Comparison of ENCODE assay signal across 14 mouse cellular contexts in the genomic region with DNA sequence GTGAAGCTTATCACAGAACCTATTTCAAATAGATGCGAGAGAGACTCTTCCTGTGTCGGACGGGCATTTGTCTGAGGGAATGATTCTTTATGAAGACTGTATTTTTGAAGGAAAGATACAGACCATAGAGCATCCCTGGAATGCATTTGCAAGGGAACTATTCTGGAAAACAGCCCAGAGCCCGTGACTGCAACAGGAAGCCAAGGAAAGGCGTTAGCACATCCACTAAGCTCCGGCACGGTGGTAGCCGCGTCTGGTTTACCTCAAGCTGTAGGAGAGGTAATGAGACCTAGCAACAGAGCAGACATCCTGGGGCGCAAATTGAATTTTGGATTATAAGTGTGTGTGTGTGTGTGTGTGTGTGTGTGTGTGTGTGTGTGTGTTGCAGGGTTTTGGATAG.
DNase-seq lines count a peak whose midpoint lies in the region; ATAC-seq and TF ChIP-seq lines count a peak whose summit lies in the region.
"Had no signal": no experiment of that assay in that cellular context is flagged by ENCODE, and none has a peak within 500 bp of the region (broad histone marks: within the 10 kb centered on the region; RNA-seq: fewer than 3 reads in every experiment).

No protein-coding gene starts in this region.

- H3K4me2 ChIP-seq in heart, embryonic 12.5 days = peak overlapping the region; percentile 26
- H3K4me2 ChIP-seq in neural tube, embryonic 13.5 days = no peak overlapping the region
- no peak overlapping the region for H3K4me2 ChIP-seq in intestine, embryonic 16.5 days (ENCODE audit: low read depth, low read length)
- H3K4me2 ChIP-seq in stomach, postnatal 0 days (replicated peaks; ENCODE audit: low read depth) = 0 out of 2 replicates have a peak overlapping the region, but pooled peaks have one; percentile 5
- H3K4me2 ChIP-seq: midbrain, embryonic 15.5 days had no signal

- no peaks in the 10 kb centered on the region for H3K27me3 ChIP-seq in heart, embryonic 12.5 days (replicated peaks)
- H3K27me3 ChIP-seq in neural tube, embryonic 13.5 days = peaks cover 6% of the 10 kb centered on the region; the same call in 1 of the 2 replicates
- H3K27me3 ChIP-seq in intestine, embryonic 16.5 days (replicated peaks; ENCODE audit: control insufficient read depth, insufficient read depth, low read length) = no peaks in the 10 kb centered on the region
- no peaks in the 10 kb centered on the region for H3K27me3 ChIP-seq in stomach, postnatal 0 days (ENCODE audit: control insufficient read depth, insufficient read depth, low read length)
- H3K27me3 ChIP-seq: midbrain, embryonic 15.5 days had no signal

- ATAC-seq in heart, embryonic 12.5 days (ENCODE audit: insufficient number of reproducible peaks, low FRiP score) = no peak
- no peak for ATAC-seq in neural tube, embryonic 13.5 days (ENCODE audit: low read depth)
- peak; percentile 57 for ATAC-seq in intestine, embryonic 16.5 days
- peak; percentile 51; the same call in 1 of the 2 replicates for ATAC-seq in stomach, postnatal 0 days (ENCODE audit: low FRiP score, low TSS enrichment)
- ATAC-seq: midbrain, embryonic 15.5 days had no signal

- no peak for TF ChIP-seq EP300 in stomach, postnatal 0 days (optimal IDR thresholded peaks at IDR 0.05)

- peak overlapping the region; percentile 50 for H3K27ac ChIP-seq in heart, embryonic 12.5 days (ENCODE audit: poor library complexity, severe bottlenecking)
- peak overlapping the region; percentile 65 for H3K27ac ChIP-seq in neural tube, embryonic 13.5 days (replicated peaks)
- H3K27ac ChIP-seq in intestine, embryonic 16.5 days (ENCODE audit: low read length) = peak overlapping the region; percentile 70
- H3K27ac ChIP-seq in stomach, postnatal 0 days (replicated peaks) = no peak overlapping the region

- DNase-seq in heart, adult 8-10 months (ENCODE audit: low spot score) = no peak
- DNase-seq in neural tube, embryonic 10.5 days (ENCODE audit: extremely low spot score, low spot score) = no peak
- DNase-seq in stomach, postnatal 0 days (ENCODE audit: low spot score) = peak; percentile 27
- no peak for DNase-seq in urinary bladder, postnatal 4 days (ENCODE audit: low spot score in 2 of 2)
- DNase-seq in cerebellum, adult 11-12 months = no peak
- DNase-seq: adrenal gland, postnatal 25 days; gastrocnemius, postnatal 36 days; layer of hippocampus, adult 9-11 months; right cerebral cortex, adult 18-20 months; thymus, postnatal 25 days had no signal

- no peak overlapping the region; the same call in 1 of the 2 replicates for H3K9ac ChIP-seq in heart, embryonic 12.5 days
- no peak overlapping the region for H3K9ac ChIP-seq in neural tube, embryonic 13.5 days
- H3K9ac ChIP-seq in intestine, embryonic 16.5 days (ENCODE audit: low read depth, low read length) = no peak overlapping the region
- H3K9ac ChIP-seq in stomach, postnatal 0 days (ENCODE audit: low read length) = no peak overlapping the region
- H3K9ac ChIP-seq: midbrain, embryonic 15.5 days had no signal

- no peaks in the 10 kb centered on the region for H3K9me3 ChIP-seq in heart, embryonic 12.5 days (replicated peaks)
- no peaks in the 10 kb centered on the region for H3K9me3 ChIP-seq in neural tube, embryonic 13.5 days
- no peaks in the 10 kb centered on the region for H3K9me3 ChIP-seq in intestine, embryonic 16.5 days (ENCODE audit: control insufficient read depth, low read length)
- no peaks in the 10 kb centered on the region for H3K9me3 ChIP-seq in stomach, postnatal 0 days (ENCODE audit: control insufficient read depth, low read length)
- H3K9me3 ChIP-seq: midbrain, embryonic 15.5 days had no signal

- H3K4me1 ChIP-seq in heart, embryonic 12.5 days (replicated peaks) = peaks cover 45% of the 10 kb centered on the region
- H3K4me1 ChIP-seq in neural tube, embryonic 13.5 days (replicated peaks) = peaks cover 40% of the 10 kb centered on the region
- peaks cover 23% of the 10 kb centered on the region for H3K4me1 ChIP-seq in intestine, embryonic 16.5 days (ENCODE audit: control insufficient read depth, insufficient read depth, low read length)
- H3K4me1 ChIP-seq in stomach, postnatal 0 days (replicated peaks; ENCODE audit: control insufficient read depth, insufficient read depth) = no peaks in the 10 kb centered on the region

- H3K4me3 ChIP-seq in heart, embryonic 12.5 days = no peak overlapping the region
- H3K4me3 ChIP-seq in neural tube, embryonic 13.5 days = no peak overlapping the region
- H3K4me3 ChIP-seq in intestine, embryonic 16.5 days (ENCODE audit: low read length) = no peak overlapping the region
- H3K4me3 ChIP-seq in stomach, postnatal 0 days (ENCODE audit: low read depth, low read length) = no peak overlapping the region
- H3K4me3 ChIP-seq: midbrain, embryonic 15.5 days had no signal

- H3K36me3 ChIP-seq in heart, embryonic 12.5 days = no peaks in the 10 kb centered on the region
- H3K36me3 ChIP-seq in neural tube, embryonic 13.5 days = no peaks in the 10 kb centered on the region
- H3K36me3 ChIP-seq in intestine, embryonic 16.5 days (ENCODE audit: control insufficient read depth, insufficient read depth, low read length) = no peaks in the 10 kb centered on the region
- H3K36me3 ChIP-seq in stomach, postnatal 0 days (ENCODE audit: control insufficient read depth, insufficient read depth, low read length) = no peaks in the 10 kb centered on the region
- H3K36me3 ChIP-seq: midbrain, embryonic 15.5 days had no signal

- 11% methylated on average over 10 of the region's 10 CpGs for WGBS in heart, embryonic 12.5 days
- 52% methylated on average over 10 of the region's 10 CpGs for WGBS in neural tube, embryonic 13.5 days
- 33% methylated on average over 10 of the region's 10 CpGs for WGBS in intestine, embryonic 16.5 days
- WGBS in stomach, postnatal 0 days = 17% methylated on average over 10 of the region's 10 CpGs

- TF ChIP-seq CTCF in stomach, postnatal 0 days (IDR thresholded peaks at IDR 0.05; ENCODE audit: low read depth) = no peak

Comparison
In these comparisons a context has a peak if more than half of its experiments do, and no peak if none do; other contexts are left out.
1. ATAC-seq: peak in intestine, embryonic 16.5 days (single experiment) and stomach, postnatal 0 days (single experiment); none in heart, embryonic 12.5 days (single experiment) and neural tube, embryonic 13.5 days (single experiment).
2. H3K4me2 ChIP-seq: peak in heart, embryonic 12.5 days (single experiment) and stomach, postnatal 0 days (single experiment); none in neural tube, embryonic 13.5 days (single experiment) and intestine, embryonic 16.5 days (single experiment).